Mouse (Mus musculus) intestine, postnatal 0 days (tissue): ENCODE results near the gene Tfpi. TPM values are rescaled to one million over a fixed set of nuclear protein-coding genes. Genes with fewer than 3 reads are reported as not detected.

Experiments used
- ATAC-seq: fragments of 200-750 bp; cut with Nextera tagmentation; 2 replicates; pipeline ENCODE4 v1.8.0; 2017; ENCODE audit warnings: mild to moderate bottlenecking, moderate TSS enrichment, moderate library complexity
- H3K27ac ChIP-seq: fragments of 300-500 bp; sonication (generic); 2 replicates; pipeline ENCODE4 v1.5.1; 2014; ENCODE audit warnings: mild to moderate bottlenecking, low read depth, low read length, moderate library complexity
- H3K27me3 ChIP-seq: fragments of 300-500 bp; sonication (generic); replicated peaks from 2 replicates; pipeline ENCODE4 v1.6.1; 2014; ENCODE audit warnings: low read length, mixed read lengths; ENCODE audit not compliant: control insufficient read depth, insufficient read depth
- H3K36me3 ChIP-seq: fragments of 300-500 bp; sonication (generic); 2 replicates; pipeline ENCODE4 v1.6.1; 2014; ENCODE audit warnings: mild to moderate bottlenecking, moderate library complexity; ENCODE audit not compliant: control insufficient read depth, insufficient read depth
- H3K4me1 ChIP-seq: fragments of 300-500 bp; sonication (generic); replicated peaks from 2 replicates; pipeline ENCODE4 v1.6.1; 2014; ENCODE audit warnings: antibody characterized with exemption, low read length, mixed read lengths; ENCODE audit not compliant: control insufficient read depth, insufficient read depth
- H3K4me2 ChIP-seq: fragments of 300-500 bp; sonication (generic); replicated peaks from 2 replicates; pipeline ENCODE4 v1.6.1; 2014; ENCODE audit warnings: low read depth, mild to moderate bottlenecking, moderate library complexity
- H3K4me3 ChIP-seq: fragments of 300-500 bp; sonication (generic); 2 replicates; pipeline ENCODE4 v1.5.1; 2014; ENCODE audit warnings: low read depth, low read length
- H3K9ac ChIP-seq: fragments of 300-500 bp; sonication (generic); 2 replicates; pipeline ENCODE4 v1.6.1; 2014; ENCODE audit warnings: mild to moderate bottlenecking, low read depth, low read length
- H3K9me3 ChIP-seq: fragments of 300-500 bp; sonication (generic); 2 replicates; pipeline ENCODE4 v1.6.1; 2016; ENCODE audit warnings: mixed run types; ENCODE audit not compliant: control insufficient read depth
- CTCF ChIP-seq: sonication (generic); IDR thresholded peaks from 2 replicates; pipeline ENCODE4 v1.5.1; 2016; ENCODE audit warnings: low read depth, mild to moderate bottlenecking, control low read depth, antibody characterized with exemption, moderate library complexity
- WGBS: fragments of 180-500 bp; shearing (Covaris S2); extraction: QIAGEN DNeasy Blood & Tissue Kit; methylation state at CpG from one replicate; pipeline ENCODE4 v1.1.7; 2014; 5-methylcytosine and 5-hydroxymethylcytosine counted together
- polyA plus RNA-seq: library from polyadenylated mRNA; unstranded; fragments of >200 nt; fragmentation: Nextera tagmentation; extraction: Ambion mirVana; gene quantifications from 2 replicates; pipeline ENCODE4 v1.2.1, GENCODE M21; 2015

Gene Tfpi
- polyA plus RNA-seq, 1 experiment from 2014 or later = 31.3 TPM

DNA sequence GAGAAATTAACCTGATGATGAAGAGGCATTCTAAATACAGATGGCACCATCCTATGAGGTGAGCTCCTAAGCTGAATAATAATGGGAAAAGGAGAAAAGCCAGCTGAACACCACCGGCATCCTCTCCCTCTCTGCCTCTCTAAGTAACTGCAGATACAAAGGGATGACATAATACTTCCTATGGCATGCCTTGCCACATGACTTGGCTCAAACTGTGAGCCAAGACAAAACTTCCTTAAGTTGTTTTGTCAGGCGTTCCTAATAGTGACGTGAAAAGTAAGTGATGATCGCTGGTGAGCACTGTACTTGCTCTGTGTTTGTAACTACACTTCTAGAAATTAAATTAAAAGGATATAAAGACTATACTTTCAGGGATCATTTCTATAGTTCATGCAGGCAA, 27.7 kb upstream of the Tfpi start:
- WGBS = 70% methylated on average over 4 of the region's 4 CpGs
- no peaks in the 10 kb centered on the region for H3K27me3 ChIP-seq
- H3K4me2 ChIP-seq = no peak overlapping the region
- no peak for TF ChIP-seq CTCF
- no peaks in the 10 kb centered on the region for H3K36me3 ChIP-seq
- H3K4me1 ChIP-seq = no peaks in the 10 kb centered on the region
- no peak for ATAC-seq
- H3K4me3 ChIP-seq = no peak overlapping the region
- H3K9ac ChIP-seq = no peak overlapping the region
- H3K9me3 ChIP-seq = no peaks in the 10 kb centered on the region
- no peak overlapping the region for H3K27ac ChIP-seq

DNA sequence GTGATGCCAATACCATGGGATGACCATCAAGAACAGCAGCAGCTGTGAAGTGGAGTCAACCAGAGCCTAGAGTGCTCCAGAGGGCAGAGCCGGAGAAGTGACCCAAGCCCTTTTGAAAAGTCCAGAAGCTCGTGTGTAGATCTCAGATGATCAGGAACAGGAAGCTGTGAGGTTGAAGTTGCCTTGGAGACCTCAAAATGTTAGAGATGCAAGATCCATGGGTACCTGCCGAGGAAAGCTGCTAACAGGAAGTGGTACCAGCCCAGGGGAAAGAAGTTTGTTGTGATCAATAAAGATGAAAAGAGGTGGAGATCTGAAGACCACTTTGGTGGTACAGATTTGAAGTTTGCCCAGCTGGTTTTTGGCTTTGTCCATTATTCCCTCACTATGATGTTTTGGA, 22.3 kb upstream of the Tfpi start:
- Histone ChIP-seq H3K36me3 (no peaks in the 10 kb centered on the region), H3K4me1 (no peaks in the 10 kb centered on the region), H3K9ac (no peak overlapping the region), H3K9me3 (no peaks in the 10 kb centered on the region), H3K27ac (no peak overlapping the region), H3K4me2 (no peak overlapping the region), H3K27me3 (0 out of 2 replicates have a peak, but pooled peaks cover 3% of the 10 kb centered on the region), H3K4me3 (no peak overlapping the region)
- no peak for ATAC-seq
- WGBS = 59% methylated on average over 3 of the region's 3 CpGs
- TF ChIP-seq CTCF = no peak

GRCm38 (mm10) chr2:84495108-84495507, 18.5 kb upstream of the Tfpi start:
- Histone ChIP-seq H3K4me3 (no peak overlapping the region), H3K9me3 (no peaks in the 10 kb centered on the region), H3K9ac (no peak overlapping the region), H3K27me3 (0 out of 2 replicates have a peak, but pooled peaks cover 3% of the 10 kb centered on the region), H3K36me3 (no peaks in the 10 kb centered on the region), H3K4me1 (no peaks in the 10 kb centered on the region), H3K4me2 (no peak overlapping the region), H3K27ac (no peak overlapping the region)
- no peak for ATAC-seq
- WGBS = 85% methylated on average over 3 of the region's 3 CpGs
- TF ChIP-seq CTCF = no peak

DNA sequence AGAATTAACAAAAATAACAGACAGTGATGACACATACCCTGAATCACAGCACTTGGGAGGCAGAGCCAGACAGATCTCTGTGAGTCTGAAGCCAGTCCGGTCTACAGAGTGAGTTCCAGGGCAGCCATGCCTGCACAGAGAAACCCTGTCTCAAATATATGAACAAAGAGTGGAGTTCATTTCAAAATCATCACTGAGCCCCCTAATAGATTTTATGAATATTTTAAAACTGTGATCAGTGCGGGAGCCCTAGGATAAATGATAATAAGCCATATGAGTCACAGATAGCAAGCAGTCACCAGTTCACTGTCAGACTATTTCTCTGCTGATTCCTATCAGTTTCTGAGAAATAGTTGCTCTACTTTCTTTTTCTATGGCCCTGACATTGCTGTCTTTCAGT, 17.1 kb upstream of the Tfpi start:
- 82% methylated on average over 2 of the region's 2 CpGs for WGBS
- no peak overlapping the region for H3K9ac ChIP-seq
- no peak overlapping the region for H3K4me2 ChIP-seq
- no peak overlapping the region for H3K27ac ChIP-seq
- H3K27me3 ChIP-seq = 0 out of 2 replicates have a peak, but pooled peaks cover 3% of the 10 kb centered on the region
- no peak overlapping the region for H3K4me3 ChIP-seq
- H3K4me1 ChIP-seq = no peaks in the 10 kb centered on the region
- H3K36me3 ChIP-seq = no peaks in the 10 kb centered on the region
- TF ChIP-seq CTCF = no peak
- no peak for ATAC-seq
- H3K9me3 ChIP-seq = no peaks in the 10 kb centered on the region

- Histone ChIP-seq H3K4me2 (no peak overlapping the region), H3K9me3 (no peaks in the 10 kb centered on the region), H3K4me3 (no peak overlapping the region), H3K27me3 (0 out of 2 replicates have a peak, but pooled peaks cover 3% of the 10 kb centered on the region), H3K9ac (no peak overlapping the region), H3K27ac (no peak overlapping the region), H3K4me1 (no peaks in the 10 kb centered on the region), H3K36me3 (no peaks in the 10 kb centered on the region)
- peak; percentile 51; the same call in 1 of the 2 replicates for ATAC-seq
- WGBS = 75% methylated on average over 1 of the region's 1 CpGs
- no peak for TF ChIP-seq CTCF
Measured at GRCm38 (mm10) chr2:84491715-84492114, 15.1 kb upstream of the Tfpi start.

DNA sequence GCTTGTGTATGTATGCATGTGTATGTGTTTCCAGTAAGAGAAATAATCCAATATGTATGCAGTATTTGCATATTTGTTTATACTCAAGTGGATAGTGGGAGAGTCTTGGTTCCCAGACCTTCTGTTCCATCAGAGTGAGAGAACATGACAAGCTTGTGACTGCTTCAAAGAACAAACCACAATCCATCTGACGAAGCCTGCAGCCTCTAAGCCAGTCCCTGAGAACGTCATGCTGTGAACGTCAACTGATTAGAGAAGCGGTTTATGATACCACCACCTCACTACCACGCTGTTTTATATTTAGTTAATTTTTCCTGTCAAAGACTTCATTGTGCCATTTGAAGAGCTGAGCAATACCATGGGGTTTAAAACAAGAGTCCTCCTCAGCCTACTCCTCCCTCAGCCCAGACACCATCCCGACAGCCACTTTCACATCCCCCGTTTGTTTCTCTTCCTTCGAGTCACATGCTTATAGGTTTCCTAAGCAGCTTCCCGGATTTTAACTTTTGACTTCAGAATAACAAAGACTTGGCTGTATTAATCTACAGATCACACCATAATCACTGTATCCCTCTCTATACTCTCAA, 11.2 kb upstream of the Tfpi start:
- no peaks in the 10 kb centered on the region for H3K36me3 ChIP-seq
- H3K9ac ChIP-seq = no peak overlapping the region
- H3K27ac ChIP-seq = no peak overlapping the region
- H3K4me1 ChIP-seq = no peaks in the 10 kb centered on the region
- no peak for ATAC-seq
- H3K4me2 ChIP-seq = no peak overlapping the region
- 48% methylated on average over 9 of the region's 9 CpGs for WGBS
- H3K9me3 ChIP-seq = no peaks in the 10 kb centered on the region
- no peak for TF ChIP-seq CTCF
- no peaks in the 10 kb centered on the region for H3K27me3 ChIP-seq
- no peak overlapping the region for H3K4me3 ChIP-seq
